Mouse (Mus musculus) G1E (cell line): ENCODE data around the gene March4.

Source experiments
- CTCF ChIP-seq: IDR thresholded peaks from 2 replicates; pipeline ENCODE4 v1.5.1; 2012; ENCODE audit warnings: low read depth, low read length, inconsistent platforms, mixed read lengths
- GATA2 ChIP-seq: IDR thresholded peaks from 2 replicates; pipeline ENCODE4 v1.6.1; 2012; ENCODE audit warnings: low read depth, low read length, inconsistent platforms, borderline replicate concordance
- TAL1 ChIP-seq: conservative IDR thresholded peaks from 2 replicates; pipeline ENCODE4 v1.6.1; 2012; ENCODE audit warnings: low read depth, low read length, inconsistent platforms, mixed read lengths

GRCm38 (mm10) chr1:72469075-72469474 lies 67.7 kb downstream of the March4 start:
- TF ChIP-seq TAL1 (no peak), CTCF (no peak), GATA2 (no peak)
